Mouse (Mus musculus) layer of hippocampus, adult 18-20 months (tissue): ENCODE results near the gene Capn9. TPM values are rescaled to one million over a fixed set of nuclear protein-coding genes. Genes with fewer than 3 reads are reported as not detected.

Experiments used
- DNase-seq, 2 experiments: peaks; one replicate each; pipeline ENCODE4 v3.0.0; 2022; ENCODE audit warnings: low spot score in 2 of 2
- total RNA-seq, 2 experiments: library from RNA; stranded (reverse); gene quantifications; 2 replicates each; pipeline ENCODE4 v1.2.3; 2021

Gene Capn9
- total RNA-seq, 2 experiments from 2014 or later = 0.18 to 0.27 TPM

- no peak for DNase-seq
Observed at GRCm38 (mm10) chr8:124571732-124572429, 4.0 kb upstream of the Capn9 start.

- no peak for DNase-seq
Observed at GRCm38 (mm10) chr8:124572430-124572775, 3.5 kb upstream of the Capn9 start.

- DNase-seq = peak; percentile 84 to 97
Observed at GRCm38 (mm10) chr8:124573552-124574340, 2.2 kb upstream of the Capn9 start.

- no peak for DNase-seq
Observed at GRCm38 (mm10) chr8:124576751-124577150, 840 bp downstream of the Capn9 start.

GRCm38 (mm10) chr8:124585718-124586425 lies 10.0 kb downstream of the Capn9 start:
- peak in 1 of 2 experiments; percentile 34 for DNase-seq

GRCm38 (mm10) chr8:124586556-124586955 lies 10.6 kb downstream of the Capn9 start:
- DNase-seq = no peak

- DNase-seq = no peak
Observed at GRCm38 (mm10) chr8:124589393-124589792, 13.5 kb downstream of the Capn9 start.

- no peak for DNase-seq
Observed at GRCm38 (mm10) chr8:124604066-124604465, 28.2 kb downstream of the Capn9 start.

GRCm38 (mm10) chr8:124608239-124608971 lies 32.5 kb downstream of the Capn9 start:
- DNase-seq = peak; percentile 37 to 58

GRCm38 (mm10) chr8:124608972-124609353 lies 33.1 kb downstream of the Capn9 start:
- DNase-seq = no peak

GRCm38 (mm10) chr8:124614325-124614724 lies 38.4 kb downstream of the Capn9 start:
- DNase-seq = no peak

- peak; percentile 80 to 94 for DNase-seq
Observed at GRCm38 (mm10) chr8:124617266-124617869, 41.5 kb downstream of the Capn9 start.

GRCm38 (mm10) chr8:124618252-124618651 lies 42.3 kb downstream of the Capn9 start:
- no peak for DNase-seq

- DNase-seq = peak; percentile 61 to 82
Observed at GRCm38 (mm10) chr8:124621255-124621654, 45.3 kb downstream of the Capn9 start.

GRCm38 (mm10) chr8:124626251-124626650 lies 50.3 kb downstream of the Capn9 start:
- no peak for DNase-seq

GRCm38 (mm10) chr8:124630489-124630888 lies 54.6 kb downstream of the Capn9 start:
- no peak for DNase-seq

GRCm38 (mm10) chr8:124630891-124631290 lies 55.0 kb downstream of the Capn9 start:
- no peak for DNase-seq

- no peak for DNase-seq
Observed at GRCm38 (mm10) chr8:124631966-124632365, 56.1 kb downstream of the Capn9 start.

GRCm38 (mm10) chr8:124633001-124633703 lies 57.2 kb downstream of the Capn9 start:
- no peak for DNase-seq
